Mouse (Mus musculus) stomach, postnatal 0 days (tissue): ENCODE measurements around the gene Auts2. TPM values are rescaled to one million over a fixed set of nuclear protein-coding genes. Genes with fewer than 3 reads are reported as not detected.

Experiments used
- ATAC-seq: fragments of 200-750 bp; cut with Nextera tagmentation; 2 replicates; pipeline ENCODE4 v1.8.0; 2017; ENCODE audit not compliant: low FRiP score, low TSS enrichment
- DNase-seq: peaks from one replicate; pipeline ENCODE4 v3.0.0-alpha.2; 2016; ENCODE audit warnings: low spot score
- H3K27ac ChIP-seq: fragments of 300-500 bp; sonication (generic); replicated peaks from 2 replicates; pipeline ENCODE4 v1.5.1; 2014; ENCODE audit warnings: mild to moderate bottlenecking, control low read depth
- H3K27me3 ChIP-seq: fragments of 300-500 bp; sonication (generic); 2 replicates; pipeline ENCODE4 v1.6.1; 2014; ENCODE audit warnings: low read length; ENCODE audit not compliant: control insufficient read depth, insufficient read depth
- H3K36me3 ChIP-seq: fragments of 300-500 bp; sonication (generic); 2 replicates; pipeline ENCODE4 v1.6.1; 2014; ENCODE audit warnings: low read length, mixed read lengths; ENCODE audit not compliant: control insufficient read depth, insufficient read depth
- H3K4me1 ChIP-seq: fragments of 300-500 bp; sonication (generic); replicated peaks from 2 replicates; pipeline ENCODE4 v1.6.1; 2014; ENCODE audit warnings: antibody characterized with exemption; ENCODE audit not compliant: control insufficient read depth, insufficient read depth
- H3K4me2 ChIP-seq: fragments of 300-500 bp; sonication (generic); replicated peaks from 2 replicates; pipeline ENCODE4 v1.6.1; 2014; ENCODE audit warnings: low read depth, mild to moderate bottlenecking, control low read depth, moderate library complexity
- H3K4me3 ChIP-seq: fragments of 300-500 bp; sonication (generic); 2 replicates; pipeline ENCODE4 v1.5.1; 2014; ENCODE audit warnings: low read depth, low read length, control low read depth
- H3K9ac ChIP-seq: fragments of 300-500 bp; sonication (generic); 2 replicates; pipeline ENCODE4 v1.6.1; 2014; ENCODE audit warnings: mild to moderate bottlenecking, low read length, control low read depth, mixed read lengths
- H3K9me3 ChIP-seq: fragments of 300-500 bp; sonication (generic); 2 replicates; pipeline ENCODE4 v1.6.1; 2016; ENCODE audit warnings: low read length; ENCODE audit not compliant: control insufficient read depth
- CTCF ChIP-seq: IDR thresholded peaks from 2 replicates; pipeline ENCODE4 v1.5.1; 2016; ENCODE audit warnings: antibody characterized with exemption, low read depth, mild to moderate bottlenecking, moderate library complexity
- EP300 ChIP-seq: optimal IDR thresholded peaks from 2 replicates; pipeline ENCODE3; 2016; ENCODE audit warnings: antibody characterized with exemption
- WGBS: fragments of 180-500 bp; shearing (Covaris S2); extraction: QIAGEN DNeasy Blood & Tissue Kit; methylation state at CpG from one replicate; pipeline ENCODE4 v1.1.7; 2014; 5-methylcytosine and 5-hydroxymethylcytosine counted together
- polyA plus RNA-seq: library from polyadenylated mRNA; unstranded; fragments of >200 nt; fragmentation: Nextera tagmentation; extraction: Ambion mirVana; gene quantifications from 2 replicates; pipeline ENCODE4 v1.2.1, GENCODE M21; 2015

The Auts2 gene
- polyA plus RNA-seq, 1 experiment from 2014 or later, result 7.3 TPM

DNA sequence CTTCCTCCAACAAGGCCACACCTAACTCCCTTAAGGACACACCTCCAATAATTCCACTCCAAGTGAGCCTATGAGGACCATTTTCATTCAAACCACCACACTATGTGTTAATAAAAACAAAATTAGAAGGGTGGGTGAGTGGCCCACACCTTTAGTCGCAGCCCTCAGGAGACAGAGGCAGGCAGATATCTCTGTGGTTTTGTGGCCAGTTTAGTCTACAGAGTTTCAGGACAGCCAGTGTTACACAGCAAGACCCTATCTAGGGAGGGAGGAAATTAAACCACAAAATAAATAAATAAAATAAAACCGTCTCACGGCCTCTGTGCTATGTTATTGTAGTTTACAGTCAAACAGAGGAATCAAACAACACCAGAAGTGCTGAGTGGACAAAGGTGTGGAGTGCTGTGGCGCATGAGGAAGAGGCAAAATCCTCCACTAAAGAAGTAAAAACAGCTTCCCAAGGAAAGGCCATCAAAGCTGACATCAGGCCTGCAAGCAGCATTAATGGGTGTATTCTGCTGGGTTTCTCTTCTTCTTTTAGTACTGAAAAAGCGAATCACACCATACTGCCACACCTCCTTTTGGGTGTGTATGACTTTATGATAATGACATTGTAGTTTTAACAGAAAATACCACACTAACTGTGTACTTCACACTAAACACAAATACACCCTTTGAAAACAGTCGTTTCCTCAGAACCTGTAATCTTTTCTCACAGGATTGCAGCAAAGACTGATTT, 109.6 kb downstream of the Auts2 start:
- H3K4me2 ChIP-seq, result no peak overlapping the region
- H3K4me3 ChIP-seq, result no peak overlapping the region
- no peak for ATAC-seq
- 81% methylated on average over 6 of the region's 6 CpGs for whole genome bisulfite sequencing
- no peaks in the 10 kb centered on the region for H3K36me3 ChIP-seq
- H3K27ac ChIP-seq, result no peak overlapping the region
- TF ChIP-seq EP300 (no peak), CTCF (no peak)
- H3K9me3 ChIP-seq, result no peaks in the 10 kb centered on the region
- H3K4me1 ChIP-seq, result no peaks in the 10 kb centered on the region
- H3K9ac ChIP-seq, result no peak overlapping the region
- no peaks in the 10 kb centered on the region for H3K27me3 ChIP-seq
- DNase-seq, result no peak

DNA sequence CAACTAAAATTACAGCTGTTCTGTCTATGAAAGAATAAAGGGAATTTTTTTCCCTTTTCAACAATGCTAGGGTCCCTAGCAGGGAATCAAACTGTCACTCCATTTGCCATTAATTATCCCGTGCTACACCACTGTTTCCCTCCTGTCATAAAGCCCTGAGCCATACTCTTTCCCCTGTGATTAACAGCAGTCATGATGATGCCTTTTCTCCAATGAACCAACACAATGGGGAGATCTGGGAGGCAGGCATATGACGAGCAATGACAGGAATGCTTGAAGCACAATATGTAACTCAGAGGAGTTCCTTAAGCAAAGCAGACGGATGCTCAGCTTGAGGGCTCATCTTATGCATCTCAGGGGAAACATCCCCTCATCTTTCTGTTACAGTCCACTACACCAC, 113.8 kb downstream of the Auts2 start:
- TF ChIP-seq EP300, result no peak
- TF ChIP-seq CTCF, result no peak
- H3K4me1 ChIP-seq, result 0 out of 2 replicates have a peak, but pooled peaks cover 3% of the 10 kb centered on the region
- no peak overlapping the region for H3K9ac ChIP-seq
- 82% methylated on average over 3 of the region's 3 CpGs for WGBS
- H3K4me2 ChIP-seq, result no peak overlapping the region
- no peak for DNase-seq
- no peaks in the 10 kb centered on the region for H3K36me3 ChIP-seq
- no peak overlapping the region for H3K27ac ChIP-seq
- no peaks in the 10 kb centered on the region for H3K27me3 ChIP-seq
- no peak for ATAC-seq
- no peaks in the 10 kb centered on the region for H3K9me3 ChIP-seq
- no peak overlapping the region for H3K4me3 ChIP-seq

DNA sequence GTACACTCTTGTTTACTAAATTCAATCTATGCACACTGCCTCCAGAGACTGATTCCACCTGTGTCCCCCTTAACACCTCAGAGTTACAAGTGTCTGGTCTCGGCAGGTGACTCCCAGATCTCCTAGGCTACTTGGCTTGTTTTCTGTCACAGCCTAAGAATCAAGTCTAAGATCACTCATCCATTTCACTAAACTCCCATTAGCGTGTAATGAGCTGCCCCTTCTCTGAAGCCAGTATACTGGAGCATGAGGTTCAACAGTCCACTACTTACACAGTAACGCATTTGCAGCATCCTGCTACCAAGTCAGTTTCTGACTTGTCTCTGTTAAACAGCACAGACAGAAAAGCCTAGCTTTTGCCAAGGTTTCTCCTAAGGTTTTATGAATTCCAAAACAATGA, 116.8 kb downstream of the Auts2 start:
- Histone ChIP-seq H3K9ac (no peak overlapping the region), H3K4me2 (no peak overlapping the region), H3K4me1 (0 out of 2 replicates have a peak, but pooled peaks cover 3% of the 10 kb centered on the region), H3K4me3 (no peak overlapping the region), H3K27ac (no peak overlapping the region), H3K9me3 (no peaks in the 10 kb centered on the region), H3K36me3 (no peaks in the 10 kb centered on the region), H3K27me3 (no peaks in the 10 kb centered on the region)
- DNase-seq (no peak), ATAC-seq (no peak)
- TF ChIP-seq CTCF (no peak), EP300 (no peak)
- 89% methylated on average over 3 of the region's 3 CpGs for WGBS

DNA sequence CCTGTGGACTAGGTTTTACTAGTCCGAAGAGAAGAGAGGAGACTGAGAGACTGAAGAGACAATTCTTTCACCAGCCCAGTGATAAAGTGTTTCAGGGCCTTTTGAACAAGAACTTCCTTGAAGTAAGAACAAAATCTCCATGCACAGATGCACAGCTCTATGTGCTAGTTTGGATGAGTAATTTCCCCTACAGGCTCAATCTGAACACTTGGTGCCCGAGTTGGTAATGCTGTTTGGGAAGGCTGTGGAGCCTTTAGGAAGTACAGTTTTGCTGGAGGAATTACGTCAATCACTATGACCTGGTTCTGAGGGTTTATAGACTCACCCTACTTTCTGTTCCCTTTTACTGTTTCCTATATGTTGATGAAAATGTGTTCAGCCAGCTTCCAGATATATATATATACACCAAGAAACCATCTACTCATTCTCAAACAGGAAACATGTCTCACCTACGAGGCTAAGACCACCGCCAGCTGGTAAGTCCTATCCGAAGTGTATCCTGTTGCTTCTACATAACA, 117.3 kb downstream of the Auts2 start:
- Histone ChIP-seq H3K4me3 (no peak overlapping the region), H3K27me3 (no peaks in the 10 kb centered on the region), H3K9ac (no peak overlapping the region), H3K9me3 (no peaks in the 10 kb centered on the region), H3K27ac (no peak overlapping the region), H3K4me1 (0 out of 2 replicates have a peak, but pooled peaks cover 3% of the 10 kb centered on the region), H3K4me2 (no peak overlapping the region), H3K36me3 (no peaks in the 10 kb centered on the region)
- ATAC-seq (no peak), DNase-seq (no peak)
- 73% methylated on average over 6 of the region's 6 CpGs for WGBS
- TF ChIP-seq CTCF (no peak), EP300 (no peak)

DNA sequence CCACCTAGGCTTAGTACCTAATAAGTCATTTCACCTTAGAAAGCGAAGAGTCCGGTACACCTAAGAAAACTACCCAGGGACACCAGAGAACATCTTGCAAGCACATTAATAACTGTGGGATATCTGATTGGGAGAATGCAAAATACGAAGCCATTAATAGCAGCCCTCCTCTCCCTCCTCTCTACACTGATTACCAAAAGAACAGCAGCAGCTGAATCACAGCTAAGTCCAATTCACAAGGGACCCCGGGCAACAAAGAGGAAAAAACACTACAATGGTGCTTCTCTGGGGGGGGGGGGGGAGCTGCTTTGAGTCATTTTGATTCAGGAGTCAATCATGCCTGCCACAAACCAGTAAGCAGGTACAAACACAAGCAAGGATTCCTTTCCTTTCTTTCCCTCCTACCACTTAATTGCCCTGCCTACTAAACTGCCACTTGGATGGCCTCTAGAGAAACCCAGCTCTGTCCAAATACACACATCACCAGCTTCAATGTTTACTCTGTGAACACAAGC, 132.7 kb downstream of the Auts2 start:
- no peak for TF ChIP-seq CTCF
- TF ChIP-seq EP300, result no peak
- Histone ChIP-seq H3K4me3 (no peak overlapping the region), H3K27me3 (no peaks in the 10 kb centered on the region), H3K9ac (no peak overlapping the region), H3K27ac (no peak overlapping the region), H3K4me2 (no peak overlapping the region), H3K36me3 (no peaks in the 10 kb centered on the region), H3K9me3 (no peaks in the 10 kb centered on the region), H3K4me1 (no peaks in the 10 kb centered on the region)
- WGBS, result 74% methylated on average over 4 of the region's 4 CpGs
- ATAC-seq (no peak), DNase-seq (no peak)

DNA sequence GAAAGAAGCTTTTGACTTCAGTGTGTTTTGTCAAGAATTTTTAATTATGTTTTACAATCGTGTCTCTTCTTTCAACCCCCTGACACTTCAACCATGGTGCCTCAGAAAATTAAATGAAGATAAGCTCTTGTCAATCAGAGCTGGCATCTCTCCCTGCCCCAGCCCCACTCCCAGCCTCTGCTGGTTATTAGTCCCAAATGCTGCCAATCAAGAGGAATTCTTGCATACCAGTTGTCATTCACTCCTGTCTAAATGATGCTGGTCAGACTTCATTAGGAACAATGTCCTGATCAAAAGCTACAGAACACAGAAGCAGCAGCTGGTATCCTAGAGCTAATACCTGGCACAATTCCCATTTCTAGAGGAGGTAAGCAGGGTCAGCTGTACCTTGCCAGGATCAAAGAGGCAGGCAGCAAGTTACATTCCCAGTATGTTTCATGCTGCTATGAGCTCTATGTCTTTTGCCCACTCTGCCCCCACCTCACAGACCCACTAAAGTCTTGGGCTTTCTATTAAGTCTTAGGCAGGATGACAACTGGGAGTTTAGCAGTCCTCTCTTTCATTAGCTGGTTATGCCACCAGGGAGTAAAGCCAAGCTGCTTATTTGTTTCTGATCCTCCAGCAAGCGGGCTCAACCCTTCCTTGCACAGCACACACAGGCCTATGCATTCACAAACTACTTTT, 134.1 kb downstream of the Auts2 start:
- H3K27me3 ChIP-seq, result no peaks in the 10 kb centered on the region
- no peak overlapping the region for H3K4me2 ChIP-seq
- no peak overlapping the region for H3K4me3 ChIP-seq
- H3K27ac ChIP-seq, result no peak overlapping the region
- 62% methylated on average over 2 of the region's 2 CpGs for WGBS
- no peaks in the 10 kb centered on the region for H3K36me3 ChIP-seq
- no peak for TF ChIP-seq EP300
- no peak for TF ChIP-seq CTCF
- H3K9ac ChIP-seq, result no peak overlapping the region
- H3K9me3 ChIP-seq, result no peaks in the 10 kb centered on the region
- H3K4me1 ChIP-seq, result no peaks in the 10 kb centered on the region
- ATAC-seq (no peak), DNase-seq (no peak)
